Mouse (Mus musculus): ENCODE results near the gene Fto.

Fto gene

GRCm38 (mm10) chr8:91611723-91612362 lies 298.5 kb downstream of the Fto start:
- no peak for DNase-seq (ENCODE audit: low read depth, low spot score)

GRCm38 (mm10) chr8:91612387-91613130 lies 299.2 kb downstream of the Fto start:
- DNase-seq (ENCODE audit: low read depth, low spot score), result peak; percentile 65

- no peak for DNase-seq (ENCODE audit: low read depth, low spot score)
These were observed 300.3 kb downstream of the Fto start for GRCm38 (mm10) chr8:91613603-91614002.

- no peak for DNase-seq (ENCODE audit: low read depth, low spot score)
These were observed 301.9 kb downstream of the Fto start for GRCm38 (mm10) chr8:91615196-91615595.

- no peak for DNase-seq (ENCODE audit: low read depth, low spot score)
These were observed 302.7 kb downstream of the Fto start for GRCm38 (mm10) chr8:91615781-91616683.

- no peak for DNase-seq (ENCODE audit: low read depth, low spot score)
These were observed 304.4 kb downstream of the Fto start for GRCm38 (mm10) chr8:91617772-91618171.

GRCm38 (mm10) chr8:91622757-91623156 lies 309.4 kb downstream of the Fto start:
- DNase-seq (ENCODE audit: low read depth, low spot score), result no peak

- no peak for DNase-seq (ENCODE audit: low read depth, low spot score)
These were observed 312.6 kb downstream of the Fto start for GRCm38 (mm10) chr8:91625686-91626558.

GRCm38 (mm10) chr8:91629594-91629993 lies 316.3 kb downstream of the Fto start:
- DNase-seq (ENCODE audit: low read depth, low spot score), result no peak

GRCm38 (mm10) chr8:91630320-91631033 lies 317.2 kb downstream of the Fto start:
- no peak for DNase-seq (ENCODE audit: low read depth, low spot score)

- DNase-seq (ENCODE audit: low read depth, low spot score), result no peak
These were observed 319.1 kb downstream of the Fto start for GRCm38 (mm10) chr8:91632411-91632810.

- DNase-seq (ENCODE audit: low read depth, low spot score), result no peak
These were observed 322.1 kb downstream of the Fto start for GRCm38 (mm10) chr8:91635406-91635805.

GRCm38 (mm10) chr8:91636887-91637286 lies 323.6 kb downstream of the Fto start:
- DNase-seq (ENCODE audit: low read depth, low spot score), result no peak

GRCm38 (mm10) chr8:91637684-91638083 lies 324.4 kb downstream of the Fto start:
- no peak for DNase-seq (ENCODE audit: low read depth, low spot score)

GRCm38 (mm10) chr8:91638256-91638655 lies 324.9 kb downstream of the Fto start:
- no peak for DNase-seq (ENCODE audit: low read depth, low spot score)

GRCm38 (mm10) chr8:91640471-91640870 lies 327.1 kb downstream of the Fto start:
- DNase-seq (ENCODE audit: low read depth, low spot score), result no peak

- DNase-seq (ENCODE audit: low read depth, low spot score), result no peak
These were observed 332.2 kb downstream of the Fto start for GRCm38 (mm10) chr8:91645484-91645883.

- DNase-seq (ENCODE audit: low read depth, low spot score), result no peak
These were observed 334.6 kb downstream of the Fto start for GRCm38 (mm10) chr8:91647959-91648358.

GRCm38 (mm10) chr8:91648776-91649175 lies 335.5 kb downstream of the Fto start:
- no peak for DNase-seq (ENCODE audit: low read depth, low spot score)

GRCm38 (mm10) chr8:91653561-91653960 lies 340.2 kb downstream of the Fto start:
- DNase-seq (ENCODE audit: low read depth, low spot score), result no peak

- no peak for DNase-seq (ENCODE audit: low read depth, low spot score)
These were observed 344.1 kb downstream of the Fto start for GRCm38 (mm10) chr8:91657381-91657780.

Data from forelimb bud, embryonic 11.5 days (tissue).